Mouse (Mus musculus) midbrain, embryonic 14.5 days (tissue): ENCODE results near the gene Mapkbp1. TPM values are rescaled to one million over a fixed set of nuclear protein-coding genes. Genes with fewer than 3 reads are reported as not detected.

Experiments used
- ATAC-seq: fragments of 200-750 bp; cut with Nextera tagmentation; 2 replicates; pipeline ENCODE4 v1.8.0; 2017; ENCODE audit warnings: moderate number of reproducible peaks, moderate library complexity; ENCODE audit not compliant: low FRiP score, low TSS enrichment
- DNase-seq: peaks from one replicate; pipeline ENCODE4 v3.0.0-alpha.2; 2015
- H3K27ac ChIP-seq: fragments of 300-500 bp; sonication (generic); replicated peaks from 2 replicates; pipeline ENCODE4 v1.5.1; 2014; ENCODE audit warnings: mild to moderate bottlenecking, low read depth, low read length, moderate library complexity
- H3K27me3 ChIP-seq: fragments of 300-500 bp; sonication (generic); 2 replicates; pipeline ENCODE4 v1.6.1; 2014; ENCODE audit warnings: low read length, control low read depth, mixed read lengths; ENCODE audit not compliant: control insufficient read depth, insufficient read depth
- H3K36me3 ChIP-seq: fragments of 300-500 bp; sonication (generic); 2 replicates; pipeline ENCODE4 v1.6.1; 2014; ENCODE audit warnings: low read length, control low read depth; ENCODE audit not compliant: control insufficient read depth, insufficient read depth
- H3K4me1 ChIP-seq: fragments of 300-500 bp; sonication (generic); 2 replicates; pipeline ENCODE4 v1.6.1; 2014; ENCODE audit warnings: mild to moderate bottlenecking, antibody characterized with exemption, low read length, control low read depth; ENCODE audit not compliant: control insufficient read depth, insufficient read depth
- H3K4me2 ChIP-seq: fragments of 300-500 bp; sonication (generic); 2 replicates; pipeline ENCODE4 v1.6.1; 2014; ENCODE audit warnings: mild to moderate bottlenecking, low read length, moderate library complexity
- H3K4me3 ChIP-seq: fragments of 300-500 bp; sonication (generic); replicated peaks from 2 replicates; pipeline ENCODE4 v1.5.1; 2014; ENCODE audit warnings: low read depth, low read length
- H3K9ac ChIP-seq: fragments of 300-500 bp; sonication (generic); replicated peaks from 2 replicates; pipeline ENCODE4 v1.6.1; 2014; ENCODE audit warnings: mild to moderate bottlenecking, low read length, moderate library complexity
- H3K9me3 ChIP-seq: fragments of 300-500 bp; sonication (generic); 2 replicates; pipeline ENCODE4 v1.6.1; 2016; ENCODE audit warnings: low read length, control low read depth, mixed read lengths; ENCODE audit not compliant: control insufficient read depth
- WGBS: fragments of 180-500 bp; shearing (Covaris S2); extraction: QIAGEN DNeasy Blood & Tissue Kit; methylation state at CpG from one replicate; pipeline ENCODE4 v1.1.7; 2014; 5-methylcytosine and 5-hydroxymethylcytosine counted together
- polyA plus RNA-seq: library from polyadenylated mRNA; unstranded; fragments of >200 nt; fragmentation: Nextera tagmentation; extraction: Ambion mirVana; gene quantifications from 2 replicates; pipeline ENCODE4 v1.2.1, GENCODE M21; 2014

Mapkbp1 gene
- 7.2 and 8.1 TPM in 2 replicates for polyA plus RNA-seq

DNA sequence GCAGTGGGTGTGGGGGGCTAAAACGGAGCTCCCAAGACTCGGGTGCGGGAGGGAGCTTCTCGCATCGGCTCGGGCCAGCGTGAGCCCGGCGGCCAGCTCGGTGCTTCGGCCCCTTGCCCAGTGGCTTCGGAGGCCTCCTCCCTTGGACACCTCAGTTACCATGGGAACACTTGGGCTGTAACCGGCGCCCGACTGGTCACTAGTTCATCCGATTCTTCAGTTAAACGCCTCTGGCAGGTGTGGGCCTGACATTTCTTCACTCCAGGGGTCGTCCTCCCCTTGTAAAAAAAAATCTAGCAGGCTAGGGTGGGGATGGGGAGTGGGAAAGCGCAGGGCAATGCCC, at the start of gene Mapkbp1:
Gene Mapkbp1, plus strand, starts transcription at position 163 of the 343 bp plus-strand sequence.
- peak; percentile 73 for ATAC-seq
- H3K27me3 ChIP-seq: no peaks in the 10 kb centered on the region
- H3K27ac ChIP-seq: peak within 1 kb of the TSS; percentile 81
- H3K4me2 ChIP-seq: peak within 1 kb of the TSS; percentile 61
- H3K9me3 ChIP-seq: no peaks in the 10 kb centered on the region
- H3K4me1 ChIP-seq: peaks cover 20% of the 10 kb centered on the region
- H3K4me3 ChIP-seq: peak within 1 kb of the TSS; percentile 81
- no peaks in the 10 kb centered on the region for H3K36me3 ChIP-seq
- under 1% methylated on average over 19 of the region's 19 CpGs for WGBS
- no peak for DNase-seq
- H3K9ac ChIP-seq: peak within 1 kb of the TSS; percentile 84

DNA sequence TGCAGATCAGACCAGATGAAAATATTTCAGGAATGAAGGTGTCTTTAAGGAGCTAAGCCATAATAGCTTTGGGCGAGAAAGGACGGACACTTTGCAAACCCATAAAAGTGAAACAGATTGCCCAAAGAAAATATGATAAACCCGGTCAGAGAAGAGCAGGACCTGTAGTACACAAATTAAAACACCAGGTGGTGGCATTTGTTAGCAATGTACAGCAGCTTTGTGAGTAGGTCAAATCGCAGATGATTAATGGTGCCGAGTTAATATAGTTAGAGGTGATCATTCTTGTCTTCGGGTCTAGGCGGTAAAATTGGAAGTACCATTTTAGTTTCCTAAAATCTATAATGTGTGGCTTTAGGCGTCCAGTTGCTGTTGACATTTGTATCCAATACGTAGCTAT, 1.9 kb upstream of the Mapkbp1 start:
- no peak overlapping the region for H3K4me3 ChIP-seq
- peak; percentile 79 for DNase-seq
- H3K4me1 ChIP-seq: peaks cover 20% of the 10 kb centered on the region
- H3K9ac ChIP-seq: no peak overlapping the region
- no peak overlapping the region for H3K27ac ChIP-seq
- no peaks in the 10 kb centered on the region for H3K9me3 ChIP-seq
- no peak for ATAC-seq
- H3K4me2 ChIP-seq: no peak overlapping the region
- H3K27me3 ChIP-seq: no peaks in the 10 kb centered on the region
- WGBS: 53% methylated on average over 9 of the region's 9 CpGs
- H3K36me3 ChIP-seq: peaks cover 12% of the 10 kb centered on the region

DNA sequence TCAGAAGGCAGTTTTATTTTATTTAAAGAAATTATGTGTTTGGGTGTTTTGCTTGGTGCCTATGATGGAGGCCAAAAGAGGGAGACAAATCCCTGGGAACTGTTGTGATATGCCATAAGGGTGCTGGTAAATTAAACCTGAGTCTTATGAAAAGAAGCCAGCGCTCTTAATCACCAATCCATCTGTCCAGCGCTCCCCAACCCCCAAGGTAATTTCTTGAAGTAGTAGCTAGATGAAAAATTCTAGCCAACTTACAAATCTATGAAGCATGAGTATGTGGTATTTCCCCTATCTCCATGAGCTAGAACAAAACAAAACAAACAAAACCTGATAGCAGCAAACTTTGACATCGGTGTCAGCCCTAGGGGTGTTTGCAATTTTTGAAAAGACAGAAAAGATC, 1.2 kb upstream of the Mapkbp1 start:
- H3K27me3 ChIP-seq: no peaks in the 10 kb centered on the region
- peak overlapping the region; percentile 61 for H3K4me2 ChIP-seq
- ATAC-seq: no peak
- H3K4me3 ChIP-seq: no peak overlapping the region
- H3K36me3 ChIP-seq: peaks cover 5% of the 10 kb centered on the region
- DNase-seq: no peak
- peaks cover 20% of the 10 kb centered on the region for H3K4me1 ChIP-seq
- no peak overlapping the region for H3K9ac ChIP-seq
- 85% methylated on average over 3 of the region's 3 CpGs for WGBS
- 0 out of 2 replicates have a peak overlapping the region, but pooled peaks have one; percentile 8 for H3K27ac ChIP-seq
- H3K9me3 ChIP-seq: no peaks in the 10 kb centered on the region

DNA sequence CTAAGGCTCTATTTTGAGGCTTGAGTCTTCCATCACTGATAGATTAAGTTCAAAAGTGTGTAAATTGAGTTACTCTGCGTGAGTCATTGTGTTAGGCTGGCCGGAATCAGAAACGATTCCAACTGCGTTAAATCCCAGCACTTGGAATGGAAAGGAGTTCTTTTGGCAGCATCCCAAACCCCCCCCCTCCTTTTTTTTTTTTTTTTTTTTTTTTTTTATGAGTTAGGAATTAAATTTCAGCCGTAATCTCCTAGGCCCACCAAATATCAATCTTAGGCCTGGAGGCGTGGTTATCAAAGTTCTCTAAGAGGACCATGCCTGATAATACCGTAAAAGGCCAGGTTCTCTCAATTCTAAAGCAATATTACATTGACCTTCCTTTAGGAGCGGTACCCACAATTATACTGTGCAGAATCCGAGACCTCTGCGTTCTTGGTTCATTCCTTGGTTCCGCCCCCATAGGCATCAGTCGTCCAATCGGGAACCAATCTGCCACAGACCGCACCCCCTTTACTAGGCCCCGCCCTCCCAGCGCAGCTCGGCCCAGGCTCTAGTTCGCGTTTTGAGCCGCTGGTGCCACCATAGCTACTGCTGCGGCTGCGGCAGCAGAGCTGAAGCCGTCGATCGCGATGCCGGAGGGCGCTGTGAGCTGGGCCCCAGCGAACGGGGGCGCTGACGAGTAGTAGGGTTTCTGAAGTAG, 512 bp upstream of the Mapkbp1 start:
- no peaks in the 10 kb centered on the region for H3K36me3 ChIP-seq
- H3K27me3 ChIP-seq: no peaks in the 10 kb centered on the region
- peak overlapping the region; percentile 84 for H3K9ac ChIP-seq
- DNase-seq (peak; percentile 98), ATAC-seq (peak; percentile 99)
- no peaks in the 10 kb centered on the region for H3K9me3 ChIP-seq
- peaks cover 20% of the 10 kb centered on the region for H3K4me1 ChIP-seq
- peak overlapping the region; percentile 61 for H3K4me2 ChIP-seq
- H3K4me3 ChIP-seq: peak overlapping the region; percentile 81
- H3K27ac ChIP-seq: peak overlapping the region; percentile 81
- WGBS: 2% methylated on average over 32 of the region's 32 CpGs

DNA sequence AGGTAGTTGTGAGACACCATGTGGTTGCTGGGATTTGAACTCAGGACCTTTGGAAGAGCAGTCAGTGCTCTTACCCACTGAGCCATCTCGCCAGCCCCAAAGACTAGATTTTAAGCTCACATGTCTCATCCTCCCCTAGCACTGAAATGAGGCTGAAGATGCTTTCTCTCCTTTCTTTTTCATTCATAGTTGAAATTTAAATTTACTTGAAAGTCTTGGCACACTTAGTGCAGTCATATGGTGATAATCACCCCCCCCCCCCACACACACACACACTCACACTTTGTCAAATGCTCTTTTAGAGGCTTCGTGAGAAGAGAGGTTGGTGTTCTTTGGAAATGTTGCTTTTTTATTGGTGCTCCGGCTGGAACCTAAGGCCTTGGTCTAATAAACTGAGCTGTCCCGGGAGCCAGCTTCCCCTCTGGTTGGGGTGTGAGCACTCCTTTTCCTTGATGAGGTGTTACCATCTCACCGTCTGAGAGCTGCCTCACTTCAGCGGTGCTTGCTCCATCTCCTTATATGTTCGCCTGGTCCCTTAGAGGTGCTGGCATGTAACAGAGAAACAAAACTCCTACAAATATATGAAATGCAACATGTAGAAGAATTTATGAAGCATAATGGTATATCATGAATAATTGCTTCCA, 8.0 kb downstream of the Mapkbp1 start:
- no peaks in the 10 kb centered on the region for H3K9me3 ChIP-seq
- 94% methylated on average over 7 of the region's 7 CpGs for WGBS
- H3K36me3 ChIP-seq: peaks cover 5% of the 10 kb centered on the region; the same call in 1 of the 2 replicates
- ATAC-seq (no peak), DNase-seq (no peak)
- H3K27ac ChIP-seq: no peak overlapping the region
- H3K4me3 ChIP-seq: no peak overlapping the region
- no peak overlapping the region for H3K9ac ChIP-seq
- peaks cover 11% of the 10 kb centered on the region; the same call in 1 of the 2 replicates for H3K4me1 ChIP-seq
- H3K27me3 ChIP-seq: no peaks in the 10 kb centered on the region
- no peak overlapping the region for H3K4me2 ChIP-seq

DNA sequence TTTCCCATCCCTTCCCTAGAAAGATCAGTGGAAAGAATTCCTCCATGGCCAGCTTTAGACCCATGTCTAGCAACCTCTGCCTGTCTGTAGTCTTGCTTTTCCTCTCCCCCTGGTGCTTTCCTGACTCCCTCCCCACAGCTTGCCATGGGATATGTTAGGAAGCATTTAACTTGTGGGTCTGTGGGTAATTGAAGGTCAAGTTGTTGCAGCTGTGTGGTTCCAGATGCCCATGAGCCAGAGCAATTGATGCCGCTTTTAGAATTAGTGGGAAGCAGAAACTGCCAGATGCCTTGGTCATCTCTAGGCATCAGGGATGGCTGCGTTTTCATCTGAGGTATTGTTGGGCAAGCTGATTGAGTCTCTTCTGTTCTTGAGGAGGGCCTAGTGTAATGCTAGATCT, 9.1 kb downstream of the Mapkbp1 start:
- H3K9me3 ChIP-seq: no peaks in the 10 kb centered on the region
- WGBS: 95% methylated on average over 2 of the region's 2 CpGs
- DNase-seq (no peak), ATAC-seq (no peak)
- no peak overlapping the region for H3K9ac ChIP-seq
- no peak overlapping the region for H3K4me3 ChIP-seq
- no peak overlapping the region for H3K4me2 ChIP-seq
- no peaks in the 10 kb centered on the region for H3K27me3 ChIP-seq
- peaks cover 5% of the 10 kb centered on the region; the same call in 1 of the 2 replicates for H3K36me3 ChIP-seq
- no peak overlapping the region for H3K27ac ChIP-seq
- peaks cover 11% of the 10 kb centered on the region; the same call in 1 of the 2 replicates for H3K4me1 ChIP-seq

DNA sequence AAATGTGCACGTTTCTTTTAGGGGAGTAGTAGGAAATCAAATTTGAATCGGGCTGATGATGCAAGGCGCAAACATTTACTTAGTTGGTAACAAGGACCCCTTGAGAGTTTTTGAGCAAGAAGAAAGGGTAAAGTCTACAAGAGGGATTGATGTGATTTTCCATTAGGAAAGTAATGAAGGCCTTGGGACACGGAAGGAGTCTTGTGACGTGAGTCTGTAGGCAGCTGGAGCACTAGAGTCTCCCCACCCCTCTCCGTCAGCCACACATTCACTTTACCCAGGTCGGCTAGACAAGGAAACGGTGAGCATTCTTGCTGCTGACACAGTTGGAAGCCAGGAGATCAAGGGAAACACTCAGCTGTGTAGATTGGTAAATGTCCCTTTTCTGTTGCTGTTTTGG, 13.4 kb downstream of the Mapkbp1 start:
- ATAC-seq: no peak
- H3K4me2 ChIP-seq: no peak overlapping the region
- DNase-seq: no peak
- H3K4me3 ChIP-seq: no peak overlapping the region
- no peak overlapping the region for H3K9ac ChIP-seq
- H3K9me3 ChIP-seq: no peaks in the 10 kb centered on the region
- H3K4me1 ChIP-seq: no peaks in the 10 kb centered on the region
- WGBS: 69% methylated on average over 8 of the region's 8 CpGs
- H3K27me3 ChIP-seq: no peaks in the 10 kb centered on the region
- no peak overlapping the region for H3K27ac ChIP-seq
- H3K36me3 ChIP-seq: peaks cover 5% of the 10 kb centered on the region; the same call in 1 of the 2 replicates

DNA sequence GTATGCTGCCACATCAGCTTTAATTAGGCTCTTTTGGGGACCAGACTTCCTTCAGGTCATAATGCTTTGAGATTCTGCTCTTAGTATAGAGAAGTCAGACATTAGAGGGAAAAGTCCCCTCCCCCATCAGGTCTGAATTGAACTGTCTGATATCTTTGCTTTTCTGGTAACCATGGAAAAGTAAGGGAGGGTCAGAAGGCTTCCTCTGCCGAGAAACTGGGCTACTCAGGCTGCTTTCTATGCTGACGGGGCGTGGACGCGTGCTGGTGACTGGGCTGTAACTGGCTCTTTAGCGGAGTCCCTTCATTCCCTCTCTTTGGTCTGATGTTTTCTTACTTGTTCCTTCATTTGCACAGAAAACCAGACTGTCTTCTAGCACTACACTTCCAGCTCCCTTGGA, 13.9 kb downstream of the Mapkbp1 start:
- Histone ChIP-seq H3K4me1 (no peaks in the 10 kb centered on the region), H3K27ac (no peak overlapping the region), H3K4me3 (no peak overlapping the region), H3K9ac (no peak overlapping the region), H3K9me3 (no peaks in the 10 kb centered on the region), H3K36me3 (peaks cover 3% of the 10 kb centered on the region; the same call in 1 of the 2 replicates), H3K4me2 (no peak overlapping the region), H3K27me3 (no peaks in the 10 kb centered on the region)
- ATAC-seq (no peak), DNase-seq (no peak)
- WGBS: 66% methylated on average over 6 of the region's 6 CpGs

DNA sequence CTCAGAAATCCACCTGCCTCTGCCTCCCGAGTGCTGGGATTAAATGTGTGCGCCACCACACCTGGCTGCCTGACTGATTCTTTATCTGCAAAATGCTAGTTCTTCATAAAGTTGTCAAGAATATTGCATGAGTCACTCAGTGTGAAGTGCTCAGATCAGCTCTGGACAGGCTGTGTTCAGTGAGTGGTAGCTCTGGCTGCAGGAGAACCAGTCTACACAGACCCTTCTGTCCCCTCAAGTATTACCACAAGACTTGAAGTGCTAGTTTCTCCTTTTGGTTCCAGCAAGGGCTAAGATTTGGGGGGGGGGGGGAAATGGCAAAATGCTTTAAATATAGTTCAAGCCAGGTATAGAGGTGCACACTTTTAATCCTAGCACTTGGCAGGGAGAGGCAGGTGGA, 14.9 kb downstream of the Mapkbp1 start:
- Histone ChIP-seq H3K4me3 (no peak overlapping the region), H3K9me3 (no peaks in the 10 kb centered on the region), H3K4me1 (no peaks in the 10 kb centered on the region), H3K36me3 (0 out of 2 replicates have a peak, but pooled peaks cover 2% of the 10 kb centered on the region), H3K9ac (no peak overlapping the region), H3K27me3 (no peaks in the 10 kb centered on the region), H3K27ac (no peak overlapping the region), H3K4me2 (no peak overlapping the region)
- no peak for DNase-seq
- ATAC-seq: no peak
- 96% methylated on average over 2 of the region's 2 CpGs for WGBS
